Mouse (Mus musculus) kidney, adult 11 months (tissue): Measurements from ENCODE around the gene Adk.
"Not testable (repeated sequence)": the region's sequence is repeated elsewhere in the genome, so short reads cannot be mapped to it uniquely, and the experiment has no call there.

Experiments
- DNase-seq: peaks from one replicate; pipeline ENCODE4 v3.0.0; 2022

Gene Adk

DNA sequence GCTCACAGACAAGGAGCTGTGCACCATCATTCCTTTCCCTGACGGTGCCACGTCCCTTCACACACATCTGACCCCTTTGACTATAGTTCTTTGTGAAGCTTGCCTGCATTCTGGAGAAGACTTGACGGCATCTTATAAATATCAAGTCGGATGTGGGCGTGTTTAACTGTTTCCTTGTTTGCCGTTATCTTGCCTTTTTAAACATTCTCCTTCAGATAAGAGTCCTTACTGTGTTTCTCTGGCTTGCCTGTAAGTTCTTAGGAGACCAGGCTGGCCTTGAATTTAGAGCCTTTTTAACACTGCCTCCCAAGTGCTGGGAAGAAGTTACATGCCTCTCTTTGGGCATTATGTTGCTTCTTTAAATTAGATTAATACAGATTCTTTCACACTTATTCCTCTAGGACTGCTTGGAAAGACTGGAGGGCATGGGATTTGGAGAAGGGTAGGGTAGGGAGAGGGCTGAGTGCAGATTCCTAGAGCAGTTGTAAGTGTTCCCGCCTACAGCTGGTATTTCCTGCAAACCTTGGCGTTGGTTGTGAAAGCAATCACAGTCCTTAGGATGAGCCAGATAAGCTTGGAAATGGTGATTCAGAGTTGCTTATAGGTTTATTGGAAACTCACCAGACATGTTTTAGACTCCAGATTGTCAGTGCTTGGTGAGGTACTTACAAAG is 13.3 kb downstream of the Adk start:
- DNase-seq, result no peak

DNA sequence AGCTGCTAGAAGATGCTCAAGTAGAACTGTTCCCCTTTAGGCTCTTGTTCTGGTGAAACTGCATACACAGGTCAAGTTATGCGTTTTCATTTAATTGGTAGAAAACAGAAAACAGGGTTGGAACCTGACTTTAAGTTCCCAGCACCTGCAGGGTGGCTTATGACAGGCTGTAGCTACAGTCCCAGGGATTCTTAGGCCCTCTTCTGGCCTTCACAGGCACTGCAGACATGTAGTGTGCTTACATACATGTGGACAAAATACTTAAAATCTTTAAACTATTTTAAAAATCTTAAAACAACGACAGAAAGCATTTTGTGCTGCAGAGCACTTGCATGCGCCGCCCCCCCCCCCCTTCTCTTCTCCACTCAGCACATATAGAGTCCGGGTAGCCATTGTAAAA is 17.2 kb downstream of the Adk start:
- DNase-seq, result no peak

- DNase-seq, result no peak
Observed at GRCm38 (mm10) chr14:21073981-21074380, 21.6 kb downstream of the Adk start.

- no peak for DNase-seq
Observed at GRCm38 (mm10) chr14:21074398-21075320, 22.3 kb downstream of the Adk start.

DNA sequence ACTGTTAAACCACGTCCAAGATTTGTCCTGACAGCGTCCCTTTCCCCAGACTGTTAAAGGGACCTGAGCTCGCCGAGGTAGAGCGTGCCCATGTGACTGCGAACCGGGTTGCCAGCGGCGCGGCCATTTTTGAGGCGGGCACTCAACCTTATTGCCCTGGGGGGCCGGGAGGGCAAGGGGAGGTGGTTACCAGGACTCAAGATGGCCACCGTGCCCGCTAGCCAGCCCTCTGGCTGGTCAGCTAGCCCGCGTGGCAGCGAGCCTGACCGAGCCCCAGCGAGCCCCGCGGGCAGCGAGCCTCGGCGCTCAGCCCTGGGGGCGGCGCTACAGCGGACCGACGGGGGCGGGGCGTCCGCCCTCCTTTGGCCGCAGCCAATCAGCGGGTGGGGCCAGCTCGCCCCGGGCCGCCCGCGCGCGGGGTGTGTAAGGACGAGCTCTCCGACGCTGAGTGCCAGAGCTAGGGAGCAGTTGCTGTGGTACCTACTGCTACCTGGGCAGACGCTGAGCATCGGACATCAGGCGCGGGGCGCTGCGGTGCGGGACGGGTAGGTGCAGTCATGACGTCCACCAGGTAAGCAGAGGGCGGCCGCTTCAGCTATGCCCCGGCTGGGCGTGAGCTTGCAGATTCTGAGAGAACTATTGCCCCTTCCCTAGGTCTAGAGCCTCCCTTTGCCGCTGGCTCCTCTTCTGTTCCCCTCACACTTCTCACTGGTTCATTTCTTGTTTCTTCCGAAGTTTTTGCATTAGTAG is 23.6 kb downstream of the Adk start:
- DNase-seq, result peak; percentile 96

GRCm38 (mm10) chr14:21076501-21077194 is 24.3 kb downstream of the Adk start:
- DNase-seq, result no peak

GRCm38 (mm10) chr14:21077939-21078338 is 25.6 kb downstream of the Adk start:
- no peak for DNase-seq

- no peak for DNase-seq
Observed at GRCm38 (mm10) chr14:21078511-21078910, 26.1 kb downstream of the Adk start.

DNA sequence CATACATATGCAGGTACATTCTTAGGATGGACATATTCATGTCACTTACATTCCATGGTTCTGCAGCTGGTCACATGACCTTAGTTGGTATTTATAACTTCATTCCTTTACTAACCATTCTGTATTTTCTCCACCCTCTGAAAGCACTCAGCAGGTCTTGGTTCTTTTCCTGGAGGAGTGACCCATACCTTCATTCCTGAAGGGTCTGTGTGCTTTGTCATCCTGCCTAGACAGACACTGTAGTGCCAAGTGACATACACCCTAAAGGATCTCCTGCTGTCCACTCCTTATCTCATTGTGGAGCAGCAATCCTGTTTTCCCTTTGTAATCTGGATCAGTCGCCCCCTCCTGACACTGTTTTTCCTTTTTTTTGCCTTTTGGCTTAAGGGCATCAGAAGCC is 30.4 kb downstream of the Adk start:
- no peak for DNase-seq

- no peak for DNase-seq
Observed at GRCm38 (mm10) chr14:21085666-21086065, 33.3 kb downstream of the Adk start.

GRCm38 (mm10) chr14:21086106-21086505 is 33.7 kb downstream of the Adk start:
- DNase-seq, result no peak

DNA sequence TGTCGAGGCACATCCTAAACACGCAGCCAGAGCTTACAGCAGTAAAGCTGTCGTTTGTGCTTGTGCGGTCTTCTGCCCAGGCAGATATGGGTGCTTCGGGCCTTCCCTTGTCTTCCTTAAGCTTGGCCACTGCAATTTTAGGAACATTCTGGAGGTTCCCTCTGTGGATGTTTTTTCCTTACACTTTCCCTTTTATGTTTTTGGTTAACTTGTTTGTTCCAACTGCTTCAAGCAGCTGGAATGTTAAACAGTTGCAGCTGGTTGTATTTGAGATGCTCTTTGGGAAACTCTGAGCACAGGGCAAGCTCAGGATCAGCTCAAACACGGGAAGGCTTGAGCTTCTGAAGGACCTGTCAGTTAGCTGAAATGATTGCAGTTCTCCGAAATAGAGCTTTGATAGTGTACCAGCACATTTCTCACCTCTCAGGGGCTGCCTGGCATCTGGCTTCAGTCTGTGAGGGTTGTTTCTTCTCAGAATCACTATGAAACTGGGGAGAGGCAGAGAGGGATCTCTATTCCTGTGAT is 34.5 kb downstream of the Adk start:
- DNase-seq, result no peak

GRCm38 (mm10) chr14:21087390-21088060 is 35.2 kb downstream of the Adk start:
- no peak for DNase-seq

- no peak for DNase-seq
Observed at GRCm38 (mm10) chr14:21088731-21089130, 36.4 kb downstream of the Adk start.

DNA sequence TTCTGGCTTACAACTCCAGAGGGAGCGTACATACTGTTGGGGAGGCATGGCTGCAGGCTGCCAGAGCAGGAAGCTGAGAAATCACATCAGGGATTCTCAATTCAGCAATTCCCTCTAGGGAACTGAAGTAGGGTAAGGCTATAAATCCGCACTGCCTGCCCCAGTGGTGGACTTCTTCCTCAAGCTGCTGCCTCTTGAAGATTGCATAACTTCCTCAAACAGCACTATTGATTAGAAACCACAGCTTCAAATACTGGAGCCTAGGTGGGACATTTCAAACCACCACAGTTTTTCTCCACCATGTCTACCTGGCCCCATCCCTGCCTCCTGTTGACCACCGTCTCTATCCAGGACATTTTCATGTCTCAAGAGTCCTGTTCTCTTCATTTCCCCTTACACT is 38.0 kb downstream of the Adk start:
- DNase-seq, result no peak

GRCm38 (mm10) chr14:21090930-21091486 is 38.6 kb downstream of the Adk start:
- DNase-seq, result no peak

DNA sequence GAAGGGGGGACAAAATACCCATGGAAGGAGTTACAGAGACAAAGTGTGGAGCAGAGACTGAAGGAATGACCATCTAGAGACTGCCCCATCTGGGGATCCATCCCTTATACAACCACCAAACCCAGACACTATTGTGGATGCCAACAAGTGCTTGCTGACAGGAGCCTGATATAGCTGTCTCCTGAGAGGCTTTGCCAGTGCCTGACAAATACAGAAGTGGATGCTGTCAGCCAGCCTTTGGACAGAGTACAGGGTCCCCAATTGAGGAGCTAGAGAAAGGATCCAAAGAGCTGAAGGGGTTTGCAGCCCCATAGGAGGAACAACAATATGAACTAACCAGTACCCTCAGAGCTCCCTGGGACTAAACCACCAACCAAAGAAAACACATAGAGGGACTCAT is 41.8 kb downstream of the Adk start:
- not testable (repeated sequence) for DNase-seq

GRCm38 (mm10) chr14:21096279-21096678 is 43.9 kb downstream of the Adk start:
- DNase-seq, result no peak

DNA sequence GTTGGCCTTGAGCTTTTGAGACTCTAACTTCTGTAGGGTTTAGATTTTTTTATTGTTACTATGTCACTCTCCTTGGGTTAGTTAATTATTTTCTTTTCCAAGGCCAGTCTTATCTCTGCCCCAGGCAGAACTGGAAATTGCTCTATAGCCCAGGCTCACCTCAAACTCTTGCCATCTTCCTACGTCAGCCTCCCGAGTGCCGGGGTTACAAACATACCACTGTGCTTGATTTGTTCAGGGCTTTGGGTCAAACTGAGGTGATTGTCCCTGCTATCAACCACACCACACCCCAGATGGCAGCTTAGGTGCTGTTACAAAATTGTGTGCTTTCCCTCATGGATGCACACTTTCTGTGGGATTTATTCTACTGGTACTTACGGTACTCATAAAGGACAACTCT is 44.3 kb downstream of the Adk start:
- no peak for DNase-seq

GRCm38 (mm10) chr14:21099371-21099770 is 47.0 kb downstream of the Adk start:
- no peak for DNase-seq

GRCm38 (mm10) chr14:21100876-21101275 is 48.5 kb downstream of the Adk start:
- no peak for DNase-seq

DNA sequence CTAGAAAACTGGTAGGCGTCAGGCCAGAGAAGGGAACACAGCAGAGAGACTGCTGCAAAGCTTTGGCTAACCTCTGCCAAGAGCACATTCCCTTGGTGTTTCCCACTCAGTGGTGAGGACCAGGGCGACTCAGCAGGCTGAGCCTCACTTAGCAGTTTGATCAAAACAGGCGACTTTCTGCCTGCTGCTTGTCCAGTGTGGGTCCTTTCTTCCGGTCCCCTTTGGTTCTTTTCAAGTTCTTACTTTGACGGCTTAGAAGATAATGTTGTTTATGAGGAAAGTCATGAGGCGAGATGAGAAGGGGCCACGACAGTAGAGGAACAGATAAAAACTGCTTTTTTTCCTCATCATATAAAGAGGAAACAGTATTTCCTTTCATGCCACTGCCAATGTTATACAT is 49.2 kb downstream of the Adk start:
- DNase-seq, result no peak
